Mouse (Mus musculus) adrenal gland, postnatal 14 days (tissue): ENCODE measurements at regions not wholly inside any gene's neighbourhood (a gene's known extent, or its start where the extent isn't known, plus 50 kb on each side); places are given as distances from the start of the nearest gene placed in this dataset.

ENCODE experiments used
- DNase-seq: peaks from one replicate; pipeline ENCODE4 v3.0.0; 2021; ENCODE audit warnings: mixed read lengths

DNA sequence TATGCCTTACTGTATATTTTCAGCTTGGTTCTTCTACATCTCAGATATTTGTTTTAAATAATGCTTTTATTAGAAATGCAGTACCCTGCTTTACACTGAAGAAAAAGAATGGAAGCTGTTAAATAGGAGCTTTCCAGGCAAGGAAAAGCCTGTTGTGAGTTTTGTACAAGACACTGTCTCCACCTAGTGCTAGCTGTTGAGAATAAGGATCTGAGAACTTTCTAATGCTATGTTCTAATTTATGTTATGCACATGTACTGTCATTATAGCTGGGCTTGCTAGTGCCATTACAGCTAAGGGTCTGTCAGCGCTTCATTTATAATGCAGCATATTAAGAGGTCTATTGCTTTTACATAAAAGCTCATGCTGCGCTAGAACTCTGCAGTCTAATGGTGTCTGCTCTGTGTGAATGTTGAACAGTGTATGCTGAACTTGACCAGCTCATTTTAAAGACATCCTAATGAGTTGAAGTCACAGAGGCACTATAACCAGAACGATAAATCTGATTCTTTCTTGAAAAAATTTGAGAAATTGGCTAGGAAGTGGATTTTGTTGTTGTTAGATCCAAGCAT, 315.4 kb upstream of the Dnajc24 start:
- DNase-seq: no peak

DNA sequence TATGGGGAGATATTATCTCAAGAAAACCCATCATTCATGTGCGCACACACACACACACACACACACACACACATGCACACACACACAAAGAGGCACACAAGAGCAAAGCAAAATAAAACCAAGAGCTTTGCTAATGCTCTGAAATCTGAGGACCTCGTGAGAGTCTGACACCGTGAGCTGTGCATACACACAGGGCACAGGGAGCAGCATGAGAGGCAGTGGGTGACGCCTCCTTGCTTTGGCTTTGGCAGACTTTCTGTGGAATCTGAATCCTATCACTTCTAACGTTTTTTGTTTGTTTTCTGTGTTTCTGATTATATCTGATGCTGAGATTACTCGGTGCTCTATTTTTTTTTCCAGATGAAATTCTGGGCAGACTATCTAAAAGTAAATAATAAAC, 343.4 kb upstream of the Dnajc24 start:
- no peak for DNase-seq

DNA sequence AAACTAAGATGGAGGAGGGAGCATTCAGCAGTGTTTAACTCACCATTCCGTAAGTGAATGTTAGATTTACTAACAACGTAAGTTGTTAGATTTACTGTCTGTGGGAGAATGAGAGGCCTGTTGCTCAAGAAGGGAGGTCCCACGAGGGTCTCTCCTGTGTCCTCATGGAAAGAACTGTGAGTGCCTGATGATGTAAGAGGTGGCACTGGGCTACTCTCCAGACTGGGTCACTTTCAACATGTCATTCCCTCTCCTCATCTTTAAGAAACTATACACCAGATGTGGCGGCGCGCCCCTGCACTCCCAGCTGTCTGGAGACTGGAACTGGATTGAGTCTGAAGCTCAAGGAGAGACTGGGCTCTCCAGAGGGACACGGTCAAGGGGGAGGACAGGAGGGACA, 343.9 kb upstream of the Dnajc24 start:
- DNase-seq: peak; percentile 31

DNA sequence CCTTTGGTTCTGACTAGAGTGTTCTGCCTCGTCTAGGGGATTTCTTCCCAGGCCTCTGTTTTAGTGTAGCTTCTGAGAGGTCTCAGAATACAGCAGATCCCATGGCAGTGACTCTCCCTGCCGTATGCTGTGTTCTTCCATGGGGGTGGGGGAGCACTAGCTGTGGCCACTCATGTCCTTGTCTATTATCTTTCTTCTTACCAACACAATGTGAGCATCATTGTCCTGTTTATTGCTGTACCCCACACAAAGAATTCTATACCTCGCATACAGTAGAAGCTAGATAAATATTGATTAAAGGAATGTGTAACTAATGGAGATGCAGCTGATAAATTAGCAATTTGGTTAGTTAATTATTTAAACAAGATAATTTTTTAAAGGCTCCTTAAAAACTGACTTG, 337.5 kb upstream of the Mpped2 start:
- DNase-seq: no peak

DNA sequence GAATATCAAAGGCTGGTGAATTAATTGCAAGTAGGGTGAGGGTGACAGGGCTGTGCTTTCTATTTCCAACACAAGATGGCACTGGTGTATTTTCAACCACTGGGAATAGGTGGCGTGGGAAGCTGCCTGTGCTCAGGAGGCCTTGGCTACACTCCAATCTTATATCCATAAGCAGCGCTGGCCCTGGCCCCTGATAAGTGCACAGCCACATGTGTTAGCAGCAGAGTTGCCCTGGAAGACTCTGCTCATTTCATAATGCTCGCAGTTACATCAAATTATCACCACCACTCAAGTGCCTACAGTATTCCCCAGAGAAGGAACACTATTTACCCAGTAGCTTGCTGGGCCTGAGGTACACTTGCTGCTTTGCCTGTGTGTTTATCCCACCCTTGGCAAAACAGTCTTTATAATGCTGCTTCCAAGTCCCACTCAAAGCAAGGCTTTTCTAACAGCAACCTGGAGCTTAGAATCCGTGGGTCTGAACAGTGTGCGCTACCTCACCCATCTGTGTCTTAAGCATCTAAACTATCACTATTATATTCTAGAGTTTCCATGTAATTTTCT, 337.0 kb upstream of the Mpped2 start:
- peak; percentile 69 for DNase-seq

DNA sequence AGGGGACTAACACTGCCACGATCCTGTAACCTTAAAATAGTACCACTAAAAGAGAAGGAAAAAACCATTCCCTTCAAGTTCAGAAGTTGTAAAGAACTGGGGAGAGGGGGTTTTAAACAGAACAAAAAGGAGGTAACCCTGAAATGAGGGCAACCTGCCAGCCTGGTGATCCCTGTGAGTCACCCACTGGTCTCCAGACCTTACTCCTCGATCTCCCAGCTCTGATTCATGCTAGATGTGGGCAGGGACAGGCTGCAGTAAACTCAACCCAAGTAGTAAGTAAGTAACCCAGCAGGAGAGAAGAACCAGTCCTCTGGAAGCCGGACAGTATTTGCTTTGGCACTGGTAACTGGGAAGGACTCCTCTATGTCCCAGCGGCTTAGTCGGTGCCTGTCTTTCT, 324.4 kb upstream of the Mpped2 start:
- DNase-seq: peak; percentile 60

DNA sequence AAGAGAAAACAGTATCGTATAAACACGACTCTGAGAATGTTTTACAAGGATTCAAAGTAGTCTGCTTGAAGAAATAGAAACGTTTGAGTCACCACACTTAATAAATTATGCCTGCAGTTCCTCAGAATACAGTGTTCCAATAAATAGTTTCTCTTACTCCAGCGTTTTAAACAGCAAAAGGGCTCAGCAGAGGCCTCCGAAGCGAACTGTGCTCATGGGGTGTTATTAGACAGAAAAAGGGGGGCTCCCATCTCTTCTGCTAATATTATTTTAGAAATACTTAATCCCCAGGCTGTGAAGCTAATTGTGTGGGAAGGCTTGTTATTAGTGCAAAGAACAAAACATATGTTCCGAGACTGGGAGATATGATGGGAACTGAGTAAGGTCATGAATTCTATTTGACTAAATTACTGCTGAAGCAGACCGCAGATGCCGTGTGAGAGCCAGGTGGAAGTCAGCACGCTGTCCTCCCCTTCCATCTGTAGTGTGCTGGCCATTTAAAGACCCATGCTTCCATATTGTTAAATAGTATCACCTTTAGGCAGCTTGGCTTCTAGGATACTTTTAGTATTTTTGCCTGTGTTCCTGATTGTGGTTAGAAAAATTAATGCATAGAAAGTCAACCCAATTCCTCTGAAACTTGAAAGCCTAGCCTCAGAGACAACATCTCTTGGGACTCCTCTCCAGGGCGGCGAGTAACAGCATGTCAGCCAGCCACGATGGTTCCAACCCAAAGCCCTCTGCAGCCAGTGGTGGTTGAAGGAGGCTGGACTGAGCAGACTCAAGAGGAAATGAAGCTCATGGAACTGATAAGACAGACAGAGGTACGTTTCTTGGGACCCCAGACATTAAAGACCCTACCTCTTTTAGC, 309.4 kb upstream of the Mpped2 start:
- DNase-seq: no peak

DNA sequence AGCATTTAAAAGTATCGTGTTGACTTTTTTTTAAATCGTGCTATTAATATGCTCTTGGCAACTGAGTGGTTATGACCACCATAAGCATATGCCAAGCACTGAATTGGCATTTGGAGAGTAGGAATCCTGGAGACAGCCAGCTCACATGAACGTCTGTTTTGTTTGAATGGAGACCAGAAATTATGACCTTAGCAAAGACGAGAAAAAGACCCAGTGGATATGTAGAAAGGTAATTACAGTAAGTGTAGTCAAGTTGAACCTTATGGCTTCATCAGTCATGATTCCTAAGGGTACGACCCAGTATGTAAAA, 308.8 kb upstream of the Mpped2 start:
- DNase-seq: no peak

DNA sequence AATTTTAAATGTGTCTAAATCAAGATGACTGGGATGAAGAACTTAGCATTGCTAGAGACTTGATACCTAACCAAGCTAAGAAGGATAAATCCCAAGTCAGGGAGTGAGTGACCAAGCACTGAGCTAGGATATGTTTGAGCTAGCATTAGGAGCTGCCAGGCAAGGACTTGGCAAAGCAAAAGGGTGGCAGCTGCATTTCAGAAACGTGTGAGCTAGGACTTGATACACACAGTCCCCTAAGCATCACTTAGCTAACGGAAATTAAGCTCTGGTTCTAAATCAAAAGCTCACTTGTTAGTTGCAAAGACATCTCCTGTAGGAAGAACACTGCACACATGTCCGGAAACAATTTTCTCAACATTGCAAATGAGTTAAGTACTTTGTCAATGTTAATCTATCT, 308.2 kb upstream of the Mpped2 start:
- no peak for DNase-seq

DNA sequence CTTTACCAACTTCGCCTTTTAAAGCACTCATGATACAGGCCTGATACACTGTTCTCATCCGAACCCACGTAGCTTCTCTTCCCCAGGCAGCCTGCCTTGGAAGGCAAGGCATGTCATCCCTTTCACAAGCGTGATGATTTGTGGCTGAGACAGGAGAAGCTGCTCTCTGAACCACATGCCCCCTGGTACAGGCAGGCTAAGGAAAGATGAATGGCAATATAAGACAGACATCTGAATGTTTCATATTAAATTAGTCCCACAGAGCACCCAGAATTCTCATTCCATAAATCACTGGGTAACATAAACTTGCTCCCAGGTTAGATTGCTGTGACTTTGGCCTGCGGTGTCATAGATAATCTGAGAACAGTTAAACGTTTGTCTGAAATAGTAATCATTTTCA, 280.9 kb upstream of the Mpped2 start:
- no peak for DNase-seq

DNA sequence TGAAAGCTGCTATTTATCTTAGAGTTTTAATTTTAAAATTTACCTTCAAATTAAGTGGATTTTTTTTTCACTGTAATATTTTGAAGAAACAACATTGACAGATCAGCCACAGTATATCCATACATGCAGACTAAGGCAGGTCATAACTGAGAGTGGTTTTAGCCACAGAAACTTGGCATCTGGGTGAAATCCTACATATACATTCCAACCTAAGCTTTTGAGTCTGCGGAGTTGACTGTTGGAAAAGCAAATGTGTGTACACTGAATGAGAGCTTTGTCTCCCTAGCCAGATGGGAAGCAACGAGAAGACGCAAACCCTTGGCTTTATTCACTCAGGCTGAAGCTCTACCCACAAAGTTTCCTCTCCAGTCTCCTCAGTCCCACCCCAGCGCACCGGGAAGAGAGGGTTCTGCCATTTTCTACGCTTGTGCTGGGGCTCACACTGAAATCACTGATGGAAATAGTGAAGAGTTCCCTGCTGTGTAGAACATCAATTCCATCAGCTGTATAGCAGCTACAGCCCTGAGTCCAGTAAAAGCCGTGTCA, 277.5 kb upstream of the Mpped2 start:
- no peak for DNase-seq

DNA sequence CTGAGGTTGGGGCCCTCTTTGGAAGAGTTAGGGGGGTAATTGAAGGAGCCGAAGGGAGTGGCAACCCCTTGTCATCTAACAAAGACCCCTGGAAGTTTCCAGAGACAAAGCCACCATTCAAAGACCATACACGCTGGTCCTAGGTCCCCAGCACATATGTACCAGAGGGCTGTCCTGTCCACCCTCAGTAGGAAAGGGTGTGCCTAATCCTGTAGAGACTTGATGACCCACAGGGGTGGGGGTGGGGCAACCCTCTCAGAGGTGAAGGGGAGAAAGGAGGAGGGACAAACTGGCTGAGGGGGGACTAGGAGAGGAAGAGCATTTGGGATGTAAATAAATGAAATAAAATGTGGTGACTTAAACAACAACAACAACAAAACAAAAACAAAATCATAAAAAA, 274.9 kb upstream of the Mpped2 start:
- DNase-seq: no peak

DNA sequence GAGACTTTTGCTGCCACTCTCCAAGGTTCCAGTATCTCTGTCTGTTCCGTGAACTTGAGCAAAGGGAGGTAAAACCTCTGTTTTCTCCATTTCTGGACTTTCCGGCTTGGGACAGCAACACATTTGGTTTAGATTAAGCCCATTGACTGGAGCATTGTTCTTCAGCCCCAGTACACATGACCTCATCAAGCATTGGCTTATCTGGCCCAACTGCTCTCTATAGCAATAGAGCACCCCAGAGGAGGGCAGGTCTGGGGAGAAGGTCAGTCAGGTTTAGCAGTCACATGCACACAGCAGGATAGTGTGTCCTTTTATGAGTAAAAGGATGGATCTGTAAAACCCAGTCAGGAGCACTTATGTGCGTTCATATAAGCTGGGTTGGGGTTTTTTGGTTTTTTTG, 268.1 kb upstream of the Mpped2 start:
- DNase-seq: no peak

DNA sequence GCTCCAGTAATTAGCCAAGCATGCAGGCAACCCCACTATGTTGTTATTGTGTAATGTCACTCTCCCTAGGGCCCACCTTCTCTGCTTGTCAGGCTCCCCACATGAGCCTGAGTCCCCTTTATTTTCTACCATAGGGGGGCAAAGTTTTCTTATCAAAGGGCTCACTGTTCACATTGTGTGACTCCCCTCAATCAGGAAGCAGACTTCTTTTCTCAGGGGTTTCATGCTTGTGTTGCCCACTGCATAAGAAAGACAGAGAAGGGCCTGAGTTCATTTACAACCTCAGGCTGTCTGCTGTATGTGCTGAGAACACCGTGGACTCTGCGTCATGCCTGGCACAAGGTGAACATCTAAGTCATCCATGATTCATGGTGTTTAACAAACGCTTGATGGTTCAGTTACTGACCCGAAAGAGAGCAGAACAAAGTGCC, 267.6 kb upstream of the Mpped2 start:
- peak; percentile 9 for DNase-seq

DNA sequence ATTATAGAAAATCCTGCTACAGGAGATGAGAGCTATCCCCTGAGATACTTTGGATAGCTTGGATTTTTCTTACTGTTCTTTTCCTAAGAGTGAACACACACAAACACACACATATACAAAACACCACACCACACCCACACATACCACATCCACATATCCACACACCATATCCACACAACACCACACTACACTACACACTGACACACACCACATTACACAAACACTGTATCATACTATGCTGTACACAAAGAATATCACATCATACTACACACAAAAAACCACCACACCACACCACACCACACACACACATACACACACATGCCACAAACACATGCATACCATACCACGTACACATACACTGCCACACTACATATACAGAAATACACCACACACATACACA, 267.1 kb upstream of the Mpped2 start:
- DNase-seq: no peak

DNA sequence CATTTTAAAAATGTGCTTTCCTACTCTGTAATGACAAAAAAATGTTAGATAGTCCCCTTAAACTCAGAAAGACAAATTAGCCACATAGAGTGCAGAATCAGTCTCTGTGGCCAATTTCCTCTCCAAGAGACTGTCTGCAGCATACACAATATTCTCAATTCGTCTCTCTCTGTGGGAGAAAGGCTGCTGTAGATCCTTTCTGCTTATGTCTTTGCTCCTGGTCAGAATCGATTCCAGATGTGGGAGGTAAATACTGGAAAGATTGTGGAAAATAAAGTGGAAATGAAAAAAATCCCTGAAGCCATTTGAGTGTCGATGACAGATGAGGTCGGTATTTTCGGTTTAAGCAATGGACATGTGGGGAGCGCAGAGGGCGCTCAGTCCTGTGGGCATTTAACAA, 265.8 kb upstream of the Mpped2 start:
- no peak for DNase-seq

DNA sequence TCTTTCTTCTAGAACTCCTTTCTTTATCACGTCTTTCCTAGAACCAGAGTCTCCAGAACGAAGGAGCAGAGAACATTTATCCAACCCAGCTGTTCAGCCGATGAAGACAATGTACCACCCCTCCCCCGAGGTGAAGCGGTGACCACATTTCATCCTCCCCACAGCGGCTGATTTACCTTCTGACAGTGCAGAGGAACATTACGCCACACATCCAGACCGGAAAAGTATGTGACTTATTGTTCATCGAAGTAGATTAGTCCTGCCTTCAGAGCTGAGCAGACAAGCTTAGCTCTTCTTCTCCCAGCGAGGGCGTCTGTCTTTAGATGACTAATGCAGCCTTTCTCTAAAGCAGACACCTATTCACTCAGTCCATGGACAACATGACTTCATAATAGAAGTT, 264.2 kb upstream of the Mpped2 start:
- DNase-seq: peak; percentile 10

DNA sequence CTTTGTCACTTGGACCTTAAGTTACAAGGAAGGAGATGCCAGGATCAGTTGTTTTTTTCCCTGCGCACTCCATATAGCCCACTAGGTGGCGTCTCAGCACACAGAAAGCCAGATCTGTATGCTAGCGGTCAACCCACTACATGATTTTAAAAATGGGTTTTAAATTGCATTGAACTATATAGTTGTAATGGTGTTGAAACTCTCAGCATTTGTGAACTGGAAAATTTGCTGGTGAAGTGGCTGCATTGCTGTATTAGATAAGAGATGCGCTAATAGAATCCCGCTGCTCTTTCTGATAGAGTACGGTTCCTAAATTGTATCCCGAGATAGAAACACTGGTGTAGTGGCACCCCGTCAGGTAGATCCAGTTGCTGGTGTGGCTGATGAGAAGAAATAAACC, 261.9 kb upstream of the Mpped2 start:
- peak; percentile 79 for DNase-seq

DNA sequence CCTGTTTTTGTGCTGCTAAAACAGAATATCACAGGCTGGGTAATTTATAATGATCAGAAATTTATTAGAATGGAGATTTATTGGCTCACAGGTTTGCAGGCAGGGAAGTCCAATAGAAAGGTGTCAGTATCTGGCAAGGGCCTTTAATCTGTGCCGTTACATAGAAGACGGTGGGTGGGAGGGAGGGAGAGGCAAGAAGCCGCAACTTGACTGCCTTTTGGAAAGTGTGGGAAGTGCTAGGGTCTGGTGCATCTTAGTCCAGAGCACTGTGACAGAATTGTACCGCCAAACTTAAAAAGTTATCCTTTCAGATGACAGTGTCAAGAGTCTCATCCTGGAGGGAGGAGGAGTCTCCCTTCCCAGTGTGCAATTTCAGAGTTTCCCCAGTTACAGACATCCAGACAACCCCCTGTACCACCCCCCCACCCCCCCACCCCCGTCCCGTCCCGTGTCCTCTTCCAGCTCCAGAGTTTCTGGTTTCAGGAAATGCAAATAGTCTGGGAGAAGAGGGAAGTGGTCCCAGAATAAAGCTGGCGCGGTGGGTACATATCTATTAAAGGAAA, 261.4 kb upstream of the Mpped2 start:
- DNase-seq: no peak

DNA sequence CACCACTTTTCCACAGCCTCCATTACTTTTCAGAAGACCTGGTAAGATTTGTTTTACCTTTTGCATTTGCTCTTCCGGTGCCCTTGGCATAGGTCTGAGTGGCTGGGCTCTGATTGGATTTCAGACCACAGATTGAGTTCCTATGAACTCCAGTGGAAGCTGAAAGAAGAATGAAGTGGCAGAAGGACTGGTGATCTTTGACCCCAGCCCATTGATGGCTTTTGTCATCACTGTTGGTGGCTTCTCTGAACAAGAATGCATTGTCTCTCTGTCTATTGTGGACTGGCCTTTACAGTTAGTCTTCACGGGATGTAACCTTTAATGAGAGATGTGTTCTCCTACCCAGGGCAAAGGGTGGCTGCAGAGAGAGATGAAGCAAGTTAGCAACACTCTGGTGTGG, 256.9 kb upstream of the Mpped2 start:
- no peak for DNase-seq

DNA sequence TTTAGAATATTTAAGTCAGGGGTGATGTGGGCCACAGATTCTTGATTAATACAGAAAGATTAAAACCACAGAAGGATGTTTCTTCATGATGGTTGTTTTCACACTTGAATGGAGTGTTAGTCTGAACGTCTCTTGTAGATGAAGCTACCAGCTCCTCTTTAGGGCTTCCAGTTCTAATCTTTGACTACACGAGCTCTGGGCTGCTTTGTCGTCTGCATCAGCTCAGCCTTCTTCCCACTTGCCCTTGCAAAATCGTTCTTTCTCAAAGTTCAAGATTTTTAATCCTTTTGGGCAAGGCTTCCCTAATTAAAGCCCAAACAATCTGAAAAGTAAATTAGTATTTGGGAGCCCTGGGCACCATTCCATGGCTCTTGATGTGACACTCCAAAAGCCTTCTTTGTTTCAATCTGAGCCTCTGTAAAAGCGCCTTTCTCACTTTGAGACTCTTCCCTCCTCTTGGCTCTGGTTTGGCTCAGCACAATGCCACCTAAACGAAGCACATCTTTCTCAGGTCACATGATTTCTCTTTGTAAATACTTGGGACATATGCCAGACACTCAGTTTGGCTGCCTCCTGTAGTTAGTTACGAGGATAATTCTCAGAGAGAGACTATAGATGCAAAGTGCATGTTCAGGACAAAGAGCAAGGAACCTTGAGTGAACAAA, 238.6 kb upstream of the Mpped2 start:
- no peak for DNase-seq

DNA sequence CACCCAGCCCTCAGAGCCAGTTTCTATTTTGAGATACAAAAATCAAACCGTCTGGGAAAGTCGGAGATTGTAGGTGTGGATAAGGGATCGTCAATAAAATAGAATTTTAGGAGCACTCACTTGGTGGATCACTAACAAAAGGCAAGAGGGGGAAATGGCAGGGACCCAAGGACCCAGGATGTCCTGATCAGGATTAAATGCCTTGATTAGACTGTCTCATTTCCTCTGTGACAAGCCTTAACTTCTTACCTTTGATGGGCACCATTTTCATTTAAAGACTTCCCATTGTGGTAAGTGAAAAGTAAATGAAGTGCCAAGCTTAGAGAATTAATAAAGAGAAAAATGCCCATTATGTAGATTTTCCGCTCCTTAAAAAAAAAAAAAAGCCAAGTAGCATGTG, 238.0 kb upstream of the Mpped2 start:
- DNase-seq: no peak

DNA sequence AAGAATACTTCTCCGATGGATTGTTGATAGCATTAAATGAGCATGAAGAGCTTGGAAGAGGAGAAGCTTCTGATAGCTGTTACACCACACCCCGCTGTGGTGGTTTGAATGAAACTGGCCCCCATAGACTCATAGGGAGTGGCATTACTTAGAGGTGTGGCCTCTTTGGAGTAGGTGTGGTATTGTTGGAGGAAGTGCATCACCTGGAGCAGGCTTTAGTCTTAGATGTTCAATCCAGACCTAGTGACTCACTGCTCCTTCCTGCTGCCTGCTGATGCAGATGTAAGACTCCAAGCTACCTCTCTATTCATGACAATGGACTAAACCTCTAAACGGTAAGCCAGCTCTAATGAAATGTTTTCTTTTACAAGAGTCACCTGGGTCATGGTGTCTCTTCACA, 237.1 kb upstream of the Mpped2 start:
- no peak for DNase-seq
